Mouse (Mus musculus): Measurements from ENCODE around the gene Shc2.

Gene Shc2

GRCm38 (mm10) chr10:79668771-79669575, 31.3 kb upstream of the Shc2 start, which contains the start of gene Tpgs1:
Gene Tpgs1 (plus strand): TSS chr10:79669369.
- peak; percentile 77 to 89 for DNase-seq (ENCODE audit: low read depth in 2 of 2, low spot score in 2 of 2)

- DNase-seq (ENCODE audit: low read depth in 2 of 2, low spot score in 2 of 2) = no peak
These were observed 30.4 kb upstream of the Shc2 start for GRCm38 (mm10) chr10:79668076-79668475.

- no peak for DNase-seq (ENCODE audit: low read depth in 2 of 2, low spot score in 2 of 2)
These were observed 28.8 kb upstream of the Shc2 start for GRCm38 (mm10) chr10:79666493-79666892.

GRCm38 (mm10) chr10:79665051-79665450, 27.3 kb upstream of the Shc2 start:
- no peak for DNase-seq (ENCODE audit: low read depth in 2 of 2, low spot score in 2 of 2)

GRCm38 (mm10) chr10:79664131-79664665, 26.5 kb upstream of the Shc2 start, which contains the start of gene Madcam1:
Gene Madcam1 (plus strand): TSS chr10:79664559.
- peak; percentile 62 to 74 for DNase-seq (ENCODE audit: low read depth in 2 of 2, low spot score in 2 of 2)

- DNase-seq (ENCODE audit: low read depth in 2 of 2, low spot score in 2 of 2) = no peak
These were observed 24.1 kb upstream of the Shc2 start for GRCm38 (mm10) chr10:79661861-79662260.

GRCm38 (mm10) chr10:79660298-79660697, 22.6 kb upstream of the Shc2 start:
- DNase-seq (ENCODE audit: low read depth in 2 of 2, low spot score in 2 of 2) = no peak

- no peak for DNase-seq (ENCODE audit: low read depth in 2 of 2, low spot score in 2 of 2)
These were observed 21.1 kb upstream of the Shc2 start for GRCm38 (mm10) chr10:79658829-79659228.

- no peak for DNase-seq (ENCODE audit: low read depth in 2 of 2, low spot score in 2 of 2)
These were observed 17.3 kb upstream of the Shc2 start for GRCm38 (mm10) chr10:79654946-79655395.

- DNase-seq (ENCODE audit: low read depth in 2 of 2, low spot score in 2 of 2) = no peak
These were observed 15.1 kb upstream of the Shc2 start for GRCm38 (mm10) chr10:79652789-79653188.

- DNase-seq (ENCODE audit: low read depth in 2 of 2, low spot score in 2 of 2) = peak; percentile 43 to 59
These were observed 11.5 kb upstream of the Shc2 start for GRCm38 (mm10) chr10:79649070-79649751.

- DNase-seq (ENCODE audit: low read depth in 2 of 2, low spot score in 2 of 2) = no peak
These were observed 8.0 kb upstream of the Shc2 start, which contains the start of gene Odf3l2 for GRCm38 (mm10) chr10:79645711-79646110. Gene Odf3l2 (minus strand): TSS chr10:79645738.

- DNase-seq (ENCODE audit: low read depth in 2 of 2, low spot score in 2 of 2) = no peak
These were observed 927 bp upstream of the Shc2 start for GRCm38 (mm10) chr10:79638486-79639204.

- no peak for DNase-seq (ENCODE audit: low read depth in 2 of 2, low spot score in 2 of 2)
These were observed 1.4 kb downstream of the Shc2 start for GRCm38 (mm10) chr10:79636287-79636686.

GRCm38 (mm10) chr10:79633006-79633777, 4.5 kb downstream of the Shc2 start:
- no peak for DNase-seq (ENCODE audit: low read depth in 2 of 2, low spot score in 2 of 2)

- DNase-seq (ENCODE audit: low read depth in 2 of 2, low spot score in 2 of 2) = no peak
These were observed 6.3 kb downstream of the Shc2 start for GRCm38 (mm10) chr10:79631432-79631831.

- no peak for DNase-seq (ENCODE audit: low read depth in 2 of 2, low spot score in 2 of 2)
These were observed 9.3 kb downstream of the Shc2 start for GRCm38 (mm10) chr10:79628377-79628776.

GRCm38 (mm10) chr10:79626156-79626555, 11.6 kb downstream of the Shc2 start:
- no peak for DNase-seq (ENCODE audit: low read depth in 2 of 2, low spot score in 2 of 2)

- no peak for DNase-seq (ENCODE audit: low read depth in 2 of 2, low spot score in 2 of 2)
These were observed 12.3 kb downstream of the Shc2 start for GRCm38 (mm10) chr10:79625398-79625797.

- no peak for DNase-seq (ENCODE audit: low read depth in 2 of 2, low spot score in 2 of 2)
These were observed 13.8 kb downstream of the Shc2 start for GRCm38 (mm10) chr10:79623950-79624349.

Data from CD8-positive naive resting alpha-beta T cell, adult 2 months (primary cell).